Mouse (Mus musculus) midbrain, postnatal 0 days (tissue): ENCODE data around the gene Pcgf5. TPM values are rescaled to one million over a fixed set of nuclear protein-coding genes. Genes with fewer than 3 reads are reported as not detected.

Experiments
- ATAC-seq: fragments of 200-750 bp; cut with Nextera tagmentation; 2 replicates; pipeline ENCODE4 v1.8.0; 2017; ENCODE audit warnings: moderate number of reproducible peaks, mild to moderate bottlenecking, moderate TSS enrichment, moderate library complexity; ENCODE audit not compliant: low FRiP score
- DNase-seq: peaks from one replicate; pipeline ENCODE4 v3.0.0-alpha.2; 2015; ENCODE audit warnings: low spot score
- H3K27ac ChIP-seq: fragments of 300-500 bp; sonication (generic); 2 replicates; pipeline ENCODE4 v1.5.1; 2014; ENCODE audit warnings: low read depth, mild to moderate bottlenecking, low read length, mixed read lengths
- H3K27me3 ChIP-seq: fragments of 300-500 bp; sonication (generic); 2 replicates; pipeline ENCODE4 v1.6.1; 2014; ENCODE audit warnings: low read length, control low read depth, mixed read lengths; ENCODE audit not compliant: insufficient read depth
- H3K36me3 ChIP-seq: fragments of 300-500 bp; sonication (generic); 2 replicates; pipeline ENCODE4 v1.6.1; 2014; ENCODE audit warnings: low read length, control low read depth, mixed read lengths; ENCODE audit not compliant: insufficient read depth
- H3K4me1 ChIP-seq: fragments of 300-500 bp; sonication (generic); 2 replicates; pipeline ENCODE4 v1.6.1; 2014; ENCODE audit warnings: mild to moderate bottlenecking, control low read depth, antibody characterized with exemption, low read length, mixed read lengths; ENCODE audit not compliant: insufficient read depth
- H3K4me2 ChIP-seq: fragments of 300-500 bp; sonication (generic); 2 replicates; pipeline ENCODE4 v1.6.1; 2014; ENCODE audit warnings: low read depth, mild to moderate bottlenecking, low read length, mixed read lengths; ENCODE audit not compliant: poor library complexity, severe bottlenecking
- H3K4me3 ChIP-seq: fragments of 300-500 bp; sonication (generic); 2 replicates; pipeline ENCODE4 v1.5.1; 2014; ENCODE audit warnings: low read depth, mild to moderate bottlenecking, low read length, moderate library complexity
- H3K9ac ChIP-seq: fragments of 300-500 bp; sonication (generic); replicated peaks from 2 replicates; pipeline ENCODE4 v1.6.1; 2014; ENCODE audit warnings: mild to moderate bottlenecking, low read length, moderate library complexity, mixed read lengths; ENCODE audit not compliant: poor library complexity, severe bottlenecking
- H3K9me3 ChIP-seq: fragments of 300-500 bp; sonication (generic); 2 replicates; pipeline ENCODE4 v1.6.1; 2016; ENCODE audit warnings: low read length, control low read depth
- CTCF ChIP-seq: IDR thresholded peaks from 2 replicates; pipeline ENCODE4 v1.5.1; 2016; ENCODE audit warnings: antibody characterized with exemption, mild to moderate bottlenecking
- WGBS: fragments of 180-500 bp; shearing (Covaris S2); extraction: QIAGEN DNeasy Blood & Tissue Kit; methylation state at CpG from one replicate; pipeline ENCODE4 v1.1.7; 2014; 5-methylcytosine and 5-hydroxymethylcytosine counted together
- polyA plus RNA-seq: library from polyadenylated mRNA; unstranded; fragments of >200 nt; fragmentation: Nextera tagmentation; extraction: Ambion mirVana; gene quantifications from 2 replicates; pipeline ENCODE4 v1.2.1, GENCODE M21; 2015
- total RNA-seq: library from RNA; depleted of rRNA; stranded (reverse); fragments of >200 nt; gene quantifications from 2 replicates; pipeline ENCODE4 v1.2.3, GENCODE M21; 2014

Pcgf5 gene
- total and polyA plus RNA-seq, 2 experiments from 2014 or later = 4.1 to 7.0 TPM

- Histone ChIP-seq H3K4me3 (no peak overlapping the region), H3K27ac (no peak overlapping the region), H3K4me1 (peaks cover 10% of the 10 kb centered on the region; the same call in 1 of the 2 replicates), H3K36me3 (no peaks in the 10 kb centered on the region), H3K9ac (no peak overlapping the region), H3K4me2 (no peak overlapping the region), H3K27me3 (peaks cover 18% of the 10 kb centered on the region), H3K9me3 (no peaks in the 10 kb centered on the region)
- 96% methylated on average over 9 of the region's 9 CpGs for WGBS
- DNase-seq (no peak), ATAC-seq (no peak)
- TF ChIP-seq CTCF = no peak
These were observed 2.8 kb downstream of the Pcgf5 start for GRCm38 (mm10) chr19:36350870-36351269.

DNA sequence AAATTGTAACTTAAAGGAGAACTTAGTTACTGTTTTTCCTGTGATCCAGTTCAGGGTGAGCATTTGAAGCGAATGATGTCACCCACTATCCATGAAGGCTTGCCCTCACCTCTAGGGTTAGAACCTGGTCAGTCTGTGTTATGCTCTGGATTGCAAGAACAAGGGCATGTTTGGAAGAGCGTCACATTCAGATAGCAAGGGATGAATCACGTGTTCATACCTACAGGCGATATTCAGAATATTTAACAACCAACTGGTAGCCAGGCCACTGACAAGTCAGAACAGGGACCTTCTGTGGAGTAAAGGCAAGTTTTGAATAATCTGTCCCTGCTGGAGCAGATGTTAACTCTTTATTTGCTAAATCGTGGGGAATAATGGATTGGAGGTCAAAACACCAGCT lies 14.4 kb downstream of the Pcgf5 start:
- DNase-seq (no peak), ATAC-seq (no peak)
- WGBS = 88% methylated on average over 5 of the region's 5 CpGs
- Histone ChIP-seq H3K9ac (no peak overlapping the region), H3K27ac (no peak overlapping the region), H3K4me2 (no peak overlapping the region), H3K4me3 (no peak overlapping the region), H3K4me1 (no peaks in the 10 kb centered on the region), H3K9me3 (no peaks in the 10 kb centered on the region), H3K27me3 (no peaks in the 10 kb centered on the region), H3K36me3 (no peaks in the 10 kb centered on the region)
- no peak for TF ChIP-seq CTCF

DNA sequence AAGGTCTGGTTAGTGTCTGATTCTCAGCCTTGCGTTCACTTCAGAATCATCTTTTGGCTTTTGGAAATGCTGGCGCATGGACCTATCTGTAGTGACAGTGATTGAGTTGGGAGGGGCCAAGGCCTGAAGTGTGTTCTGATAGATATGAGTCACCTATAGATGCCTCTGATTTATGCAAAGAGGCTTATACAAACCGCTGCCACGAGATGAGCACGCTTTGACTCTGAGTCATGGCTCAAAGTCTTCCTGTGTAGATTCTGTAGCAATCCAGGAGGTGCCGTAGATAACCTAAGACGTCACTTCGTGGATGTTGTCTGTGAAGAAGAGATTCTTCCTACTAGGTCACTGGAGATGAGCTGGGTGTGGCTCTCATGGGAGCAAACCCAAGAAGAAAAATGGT lies 16.6 kb downstream of the Pcgf5 start:
- Histone ChIP-seq H3K27me3 (no peaks in the 10 kb centered on the region), H3K4me1 (no peaks in the 10 kb centered on the region), H3K9me3 (no peaks in the 10 kb centered on the region), H3K4me3 (no peak overlapping the region), H3K27ac (no peak overlapping the region), H3K4me2 (no peak overlapping the region), H3K36me3 (no peaks in the 10 kb centered on the region), H3K9ac (no peak overlapping the region)
- 89% methylated on average over 8 of the region's 8 CpGs for WGBS
- ATAC-seq (no peak), DNase-seq (no peak)
- TF ChIP-seq CTCF = no peak

DNA sequence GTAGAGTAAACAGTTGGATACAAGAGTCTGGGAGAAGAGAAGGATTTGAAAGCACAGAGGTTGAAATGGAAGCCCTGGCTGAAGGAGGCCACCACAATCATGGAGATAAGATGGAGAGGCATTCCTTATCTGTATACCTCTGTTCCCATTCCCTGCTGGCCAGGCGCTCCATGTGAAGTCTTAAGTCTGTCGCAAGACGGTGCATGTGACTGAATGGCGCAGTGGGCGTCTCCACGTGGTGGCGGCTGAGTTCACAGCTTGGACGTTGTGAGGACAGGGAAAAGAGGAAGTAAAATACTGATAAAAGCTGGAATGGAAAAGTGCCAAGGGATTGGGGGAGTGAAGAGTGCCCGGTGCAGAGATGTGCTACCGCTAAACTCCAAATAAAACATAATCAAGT lies 23.4 kb downstream of the Pcgf5 start:
- Histone ChIP-seq H3K9me3 (no peaks in the 10 kb centered on the region), H3K4me3 (no peak overlapping the region), H3K9ac (no peak overlapping the region), H3K27me3 (no peaks in the 10 kb centered on the region), H3K36me3 (no peaks in the 10 kb centered on the region), H3K4me1 (no peaks in the 10 kb centered on the region), H3K4me2 (no peak overlapping the region), H3K27ac (no peak overlapping the region)
- ATAC-seq = no peak
- no peak for TF ChIP-seq CTCF
- WGBS = 92% methylated on average over 10 of the region's 10 CpGs
- DNase-seq = no peak

- H3K9me3 ChIP-seq = no peaks in the 10 kb centered on the region
- no peak overlapping the region for H3K4me3 ChIP-seq
- H3K27ac ChIP-seq = no peak overlapping the region
- H3K27me3 ChIP-seq = no peaks in the 10 kb centered on the region
- ATAC-seq = no peak
- no peak overlapping the region for H3K4me2 ChIP-seq
- H3K9ac ChIP-seq = no peak overlapping the region
- DNase-seq = no peak
- WGBS = 22% methylated on average over 6 of the region's 6 CpGs
- H3K36me3 ChIP-seq = no peaks in the 10 kb centered on the region
- no peak for TF ChIP-seq CTCF
- no peaks in the 10 kb centered on the region for H3K4me1 ChIP-seq
These were observed 25.0 kb downstream of the Pcgf5 start for GRCm38 (mm10) chr19:36373056-36373621.

- H3K4me3 ChIP-seq = no peak overlapping the region
- H3K4me1 ChIP-seq = no peaks in the 10 kb centered on the region
- H3K4me2 ChIP-seq = no peak overlapping the region
- no peak for ATAC-seq
- no peak overlapping the region for H3K27ac ChIP-seq
- H3K9ac ChIP-seq = no peak overlapping the region
- H3K9me3 ChIP-seq = no peaks in the 10 kb centered on the region
- no peaks in the 10 kb centered on the region for H3K27me3 ChIP-seq
- H3K36me3 ChIP-seq = no peaks in the 10 kb centered on the region
- DNase-seq = no peak
- TF ChIP-seq CTCF = no peak
- WGBS = 80% methylated on average over 11 of the region's 11 CpGs
These were observed 27.2 kb downstream of the Pcgf5 start for GRCm38 (mm10) chr19:36375200-36375783.
